Mouse (Mus musculus) MEL (cell line): Measurements from ENCODE around the gene Maml3. TPM values are rescaled to one million over a fixed set of nuclear protein-coding genes. Genes with fewer than 3 reads are reported as not detected.

ENCODE experiments used
- DNase-seq: peaks from one replicate; pipeline ENCODE4 v3.0.0; 2011; ENCODE audit warnings: low read depth, low spot score
- H3K27ac ChIP-seq: 2 replicates; pipeline ENCODE4 v1.5.1; 2012; ENCODE audit warnings: low read depth, mild to moderate bottlenecking, control low read depth, low read length, moderate library complexity; ENCODE audit not compliant: control insufficient read depth
- H3K27me3 ChIP-seq, 2 experiments: fragments of 150-350 bp in 1 of 2; sonication (generic) in 1 of 2; 2 replicates each; pipeline ENCODE4 v1.6.1; 2012; ENCODE audit warnings: low read length in 2 of 2, mild to moderate bottlenecking in 2 of 2, improper control_type of control experiment in 1 of 2, moderate library complexity in 1 of 2; ENCODE audit not compliant: insufficient read depth in 2 of 2, control insufficient read depth in 1 of 2
- H3K36me3 ChIP-seq, 2 experiments: 2 replicates each; pipeline ENCODE4 v1.6.1; 2012 to 2014; ENCODE audit warnings: low read length in 2 of 2, improper control_type of control experiment in 1 of 2, inconsistent platforms in 1 of 2, mild to moderate bottlenecking in 1 of 2; ENCODE audit not compliant: insufficient read depth in 2 of 2, control insufficient read depth in 1 of 2
- H3K4me1 ChIP-seq, 2 experiments: fragments of 150-350 bp in 1 of 2; sonication (generic) in 1 of 2; 2 replicates each; pipeline ENCODE4 v1.6.1; 2012; ENCODE audit warnings: low read length in 2 of 2, improper control_type of control experiment in 1 of 2, mild to moderate bottlenecking in 1 of 2; ENCODE audit not compliant: insufficient read depth in 2 of 2, control insufficient read depth in 1 of 2
- H3K4me3 ChIP-seq, 2 experiments: fragments of 150-350 bp in 1 of 2; sonication (generic) in 1 of 2; 2 replicates each; pipeline ENCODE4 v1.5.1; 2012; ENCODE audit warnings: low read depth in 2 of 2, low read length in 2 of 2, mild to moderate bottlenecking in 2 of 2, moderate library complexity in 2 of 2, control low read depth in 1 of 2, improper control_type of control experiment in 1 of 2; ENCODE audit not compliant: control insufficient read depth in 1 of 2, insufficient read depth in 1 of 2
- H3K79me2 ChIP-seq: 2 replicates; pipeline ENCODE4 v1.6.1; 2012; ENCODE audit warnings: mild to moderate bottlenecking, low read length, moderate library complexity; ENCODE audit not compliant: control insufficient read depth, poor library complexity, insufficient read depth
- H3K9ac ChIP-seq: 2 replicates; pipeline ENCODE4 v1.6.1; 2012; ENCODE audit warnings: low read depth, mild to moderate bottlenecking, control low read depth, low read length, moderate library complexity; ENCODE audit not compliant: control insufficient read depth, poor library complexity, severe bottlenecking
- H3K9me3 ChIP-seq: fragments of 150-350 bp; sonication (generic); replicated peaks from 2 replicates; pipeline ENCODE4 v1.6.1; 2012; ENCODE audit warnings: mild to moderate bottlenecking, low read length, improper control_type of control experiment, moderate library complexity; ENCODE audit not compliant: insufficient read depth
- BHLHE40 ChIP-seq: IDR thresholded peaks from 2 replicates; pipeline ENCODE4 v1.6.1; 2012; ENCODE audit warnings: low read depth, mild to moderate bottlenecking, inconsistent platforms, low read length, improper control_type of control experiment, borderline replicate concordance
- CHD1 ChIP-seq: IDR thresholded peaks from 2 replicates; pipeline ENCODE4 v1.6.1; 2012; ENCODE audit warnings: low read depth, mild to moderate bottlenecking, inconsistent platforms, low read length, improper control_type of control experiment
- CTCF ChIP-seq, 3 experiments: IDR thresholded peaks in 2 of 3; conservative IDR thresholded peaks in 1 of 3; 2 replicates each; pipeline ENCODE4 v1.5.1; 2011 to 2012; ENCODE audit warnings: low read length in 3 of 3, low read depth in 2 of 3, mild to moderate bottlenecking in 2 of 3, improper control_type of control experiment in 1 of 3, inconsistent platforms in 1 of 3, mixed read lengths in 1 of 3, moderate library complexity in 1 of 3; ENCODE audit not compliant: control insufficient read depth in 1 of 3, insufficient read depth in 1 of 3, poor library complexity in 1 of 3, severe bottlenecking in 1 of 3
- ELF1 ChIP-seq: IDR thresholded peaks from 2 replicates; pipeline ENCODE4 v1.6.1; 2014; ENCODE audit warnings: low read depth, mild to moderate bottlenecking, inconsistent platforms, low read length, improper control_type of control experiment, moderate library complexity
- ETS1 ChIP-seq: IDR thresholded peaks from 2 replicates; pipeline ENCODE4 v1.6.1; 2012; ENCODE audit warnings: low read depth, mild to moderate bottlenecking, inconsistent platforms, low read length, improper control_type of control experiment, moderate library complexity
- GABPA ChIP-seq: IDR thresholded peaks from 2 replicates; pipeline ENCODE4 v1.6.1; 2012; ENCODE audit warnings: low read depth, mild to moderate bottlenecking, inconsistent platforms, low read length, improper control_type of control experiment, moderate library complexity
- GATA1 ChIP-seq: IDR thresholded peaks from 2 replicates; pipeline ENCODE4 v1.6.1; 2011; ENCODE audit warnings: low read depth, low read length, improper control_type of control experiment
- JUND ChIP-seq: IDR thresholded peaks from 2 replicates; pipeline ENCODE4 v1.6.1; 2011; ENCODE audit warnings: low read depth, mild to moderate bottlenecking, improper control_type of control experiment, low read length
- KAT2A ChIP-seq: conservative IDR thresholded peaks from 2 replicates; pipeline ENCODE4 v1.6.1; 2012; ENCODE audit warnings: low read depth, low read length, improper control_type of control experiment, inconsistent platforms
- MAZ ChIP-seq: IDR thresholded peaks from 2 replicates; pipeline ENCODE4 v1.6.1; 2012; ENCODE audit warnings: low read depth, mild to moderate bottlenecking, inconsistent platforms, low read length, improper control_type of control experiment
- MEF2A ChIP-seq: IDR thresholded peaks from 2 replicates; pipeline ENCODE4 v1.6.1; 2014; ENCODE audit warnings: low read depth, mild to moderate bottlenecking, inconsistent platforms, low read length, improper control_type of control experiment; ENCODE audit not compliant: poor library complexity, insufficient replicate concordance, severe bottlenecking; ENCODE audit errors: extremely low read depth
- MYC ChIP-seq: IDR thresholded peaks from 2 replicates; pipeline ENCODE4 v1.6.1; 2011; ENCODE audit warnings: low read depth, mild to moderate bottlenecking, low read length, improper control_type of control experiment, moderate library complexity
- NRF1 ChIP-seq: IDR thresholded peaks from 2 replicates; pipeline ENCODE4 v1.6.1; 2014; ENCODE audit warnings: low read depth, mild to moderate bottlenecking, inconsistent platforms, low read length, improper control_type of control experiment, moderate library complexity; ENCODE audit not compliant: poor library complexity, insufficient read depth, severe bottlenecking
- POLR2AphosphoS5 ChIP-seq: IDR thresholded peaks from 2 replicates; pipeline ENCODE4 v1.6.1; 2012; ENCODE audit warnings: low read depth, borderline replicate concordance, mild to moderate bottlenecking, inconsistent platforms, low read length, moderate library complexity, mixed read lengths
- RAD21 ChIP-seq: IDR thresholded peaks from 2 replicates; pipeline ENCODE4 v1.6.1; 2011; ENCODE audit warnings: mild to moderate bottlenecking, low read depth, low read length, improper control_type of control experiment
- RCOR1 ChIP-seq: IDR thresholded peaks from 2 replicates; pipeline ENCODE4 v1.6.1; 2012; ENCODE audit warnings: low read depth, mild to moderate bottlenecking, inconsistent platforms, low read length, improper control_type of control experiment
- TCF12 ChIP-seq: IDR thresholded peaks from 2 replicates; pipeline ENCODE4 v1.6.1; 2014; ENCODE audit warnings: low read depth, mild to moderate bottlenecking, inconsistent platforms, low read length, improper control_type of control experiment, moderate library complexity
- USF1 ChIP-seq: IDR thresholded peaks from 2 replicates; pipeline ENCODE4 v1.6.1; 2014; ENCODE audit warnings: low read depth, mild to moderate bottlenecking, inconsistent platforms, low read length, improper control_type of control experiment, moderate library complexity
- ZKSCAN1 ChIP-seq: IDR thresholded peaks from 2 replicates; pipeline ENCODE4 v1.6.1; 2012; ENCODE audit warnings: low read depth, mild to moderate bottlenecking, inconsistent platforms, low read length, improper control_type of control experiment, moderate library complexity
- ZMIZ1 ChIP-seq: IDR thresholded peaks from 2 replicates; pipeline ENCODE4 v1.6.1; 2012; ENCODE audit warnings: low read depth, mild to moderate bottlenecking, inconsistent platforms, low read length, improper control_type of control experiment, moderate library complexity
- ZNF384 ChIP-seq: IDR thresholded peaks from 2 replicates; pipeline ENCODE4 v1.6.1; 2012; ENCODE audit warnings: low read depth, mild to moderate bottlenecking, inconsistent platforms, low read length, improper control_type of control experiment
- polyA plus RNA-seq, 2 experiments: library from polyadenylated mRNA; stranded (reverse) in 1 of 2; unstranded in 1 of 2; fragments of >175 nt in 1 of 2; fragments of >200 nt in 1 of 2; gene quantifications; 2 replicates each; pipeline versions ENCODE4 v1.2.1 to v1.2.4; 2012; ENCODE audit warnings: low replicate concordance in 2 of 2, low read depth in 1 of 2; ENCODE audit not compliant: insufficient read length in 2 of 2, insufficient read depth in 1 of 2, missing spikeins in 1 of 2
- total RNA-seq: library from RNA; depleted of rRNA; stranded (reverse); fragments of 300-350 nt; gene quantifications from 2 replicates; pipeline ENCODE4 v1.2.3, GENCODE M21; 2012

Maml3 gene
- total and polyA plus RNA-seq, 3 experiments, result 2.0 to 4.1 TPM; not detected in 1

DNA sequence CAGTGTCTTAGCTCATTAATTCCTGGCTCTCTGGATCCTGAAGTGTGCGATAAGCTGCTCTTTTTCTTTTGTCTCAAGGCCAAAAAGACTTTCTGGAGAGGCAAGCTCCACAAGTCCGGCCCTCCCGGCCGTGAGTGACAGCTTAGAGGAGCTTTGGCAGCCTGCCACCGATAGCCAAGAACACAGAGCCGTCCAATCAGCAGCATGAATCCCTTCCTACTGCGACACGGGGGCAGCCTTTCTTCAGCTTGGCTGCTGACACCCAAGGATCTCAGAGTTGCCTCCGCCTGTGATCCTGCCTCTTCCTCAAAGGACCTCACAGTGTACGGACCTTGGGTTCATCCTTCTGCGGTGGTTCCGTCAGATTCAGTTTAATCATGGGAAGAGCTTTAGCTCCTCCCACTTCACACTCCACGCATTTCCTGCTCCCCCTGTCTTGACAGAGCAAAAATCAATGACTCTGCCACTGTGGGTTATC lies 57.9 kb downstream of the Maml3 start (continued):
- TF ChIP-seq GABPA (no peak), TCF12 (no peak), BHLHE40 (no peak), RCOR1 (0 out of 2 replicates have a peak, but pooled peaks have one; percentile 29), KAT2A (no peak), USF1 (no peak)

DNA sequence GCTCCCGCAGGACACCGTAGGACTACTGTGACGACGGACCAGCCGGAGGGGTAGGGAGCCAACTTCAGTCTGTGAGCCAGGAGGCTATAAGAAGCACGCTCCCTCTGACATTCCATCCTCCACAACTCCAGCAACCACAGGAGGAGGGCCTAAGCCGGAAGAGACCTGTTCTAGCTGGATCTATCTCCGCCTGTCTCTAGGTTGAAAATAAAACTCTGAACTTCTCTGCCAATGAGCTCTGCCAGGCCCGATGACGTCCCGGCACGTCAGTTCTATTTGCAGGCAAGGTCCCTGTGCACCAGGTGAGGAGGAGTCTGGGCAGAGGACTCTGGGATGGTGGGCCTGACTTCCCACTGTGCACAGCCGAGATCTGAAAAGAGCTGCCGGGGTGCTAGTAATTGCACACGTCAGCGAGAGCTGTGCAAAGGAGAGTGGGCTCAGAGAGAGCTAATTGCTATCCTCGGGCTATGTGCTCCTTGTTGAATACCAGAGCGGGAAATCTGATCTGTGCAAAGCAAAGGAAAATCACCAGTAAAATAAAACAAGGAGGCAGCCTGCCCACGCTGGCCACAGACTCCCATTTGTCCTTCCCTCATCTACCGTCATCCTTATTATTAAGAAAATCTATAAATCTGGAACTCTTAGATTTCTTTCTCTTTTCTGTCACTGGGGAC lies 58.7 kb downstream of the Maml3 start:
- peaks cover 5 to 27% of the 10 kb centered on the region in 2 experiments for H3K4me1 ChIP-seq
- peak overlapping the region; percentile 26; the same call in 1 of the 2 replicates for H3K9ac ChIP-seq
- DNase-seq, result no peak
- H3K27ac ChIP-seq, result no peak overlapping the region; the same call in 1 of the 2 replicates
- no peaks in the 10 kb centered on the region for H3K9me3 ChIP-seq
- H3K4me3 ChIP-seq, result peak overlapping the region; percentile 45 to 62
- H3K27me3 ChIP-seq, result no peaks in the 10 kb centered on the region
- H3K79me2 ChIP-seq, result no peaks in the 10 kb centered on the region
- TF ChIP-seq NRF1 (no peak), ZNF384 (no peak), MAZ (no peak), BHLHE40 (no peak), MYC (no peak), POLR2AphosphoS5 (no peak), ZMIZ1 (no peak), GATA1 (no peak), ETS1 (no peak), CTCF (IDR thresholded peaks at IDR 0.05 in 2 of 3, conservative IDR thresholded peaks at IDR 0.05 in 1 of 3; ENCODE audit: control insufficient read depth in 1 of 3, insufficient read depth in 1 of 3, low read depth in 2 of 3, low read length in 3 of 3, poor library complexity in 1 of 3, severe bottlenecking in 1 of 3) (no peak), RAD21 (no peak), ZKSCAN1 (no peak), CHD1 (no peak), GABPA (no peak), JUND (no peak), TCF12 (no peak), ELF1 (no peak), MEF2A (no peak)
- TF ChIP-seq, all 39 proteins: peak for 0
- H3K36me3 ChIP-seq, result peaks cover 0 to 14% of the 10 kb centered on the region in 2 experiments; a peak in 2 of 4 replicates
